Mouse (Mus musculus): ENCODE measurements around the gene Lonp2. TPM values are rescaled to one million over a fixed set of nuclear protein-coding genes. Genes with fewer than 3 reads are reported as not detected.

The Lonp2 gene
- polyA plus RNA-seq, 1 experiment from 2014 or later, result 53.5 TPM

DNA sequence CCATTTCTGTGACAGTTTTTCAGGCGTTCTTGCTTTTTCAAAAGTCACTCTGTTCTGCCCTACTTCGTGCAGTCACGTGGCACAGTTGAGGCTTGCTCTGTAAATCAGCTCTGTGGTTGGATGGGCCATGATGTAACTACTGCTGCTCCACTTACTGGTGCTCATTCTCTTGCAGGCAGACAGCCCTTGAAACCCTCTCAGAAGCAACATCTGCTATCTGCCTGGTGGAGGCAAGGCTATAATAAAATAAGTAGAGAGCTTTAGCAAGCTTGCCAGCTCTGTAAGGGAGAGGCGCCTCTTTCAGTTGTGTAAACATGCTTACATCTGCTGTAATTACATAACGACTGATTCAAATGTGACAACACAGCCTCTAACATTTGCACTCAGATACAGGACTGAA, 27.6 kb downstream of the Lonp2 start:
- Histone ChIP-seq H3K27ac (ENCODE audit: low read depth, low read length) (no peak overlapping the region), H3K4me2 (replicated peaks; ENCODE audit: low read depth) (no peak overlapping the region), H3K36me3 (ENCODE audit: control insufficient read depth, insufficient read depth) (peaks cover 17% of the 10 kb centered on the region), H3K27me3 (replicated peaks; ENCODE audit: control insufficient read depth, insufficient read depth, low read length) (no peaks in the 10 kb centered on the region), H3K4me1 (replicated peaks; ENCODE audit: control insufficient read depth, insufficient read depth, low read length) (no peaks in the 10 kb centered on the region), H3K9ac (ENCODE audit: low read depth, low read length) (no peak overlapping the region), H3K9me3 (ENCODE audit: control insufficient read depth) (no peaks in the 10 kb centered on the region), H3K4me3 (ENCODE audit: low read depth, low read length) (no peak overlapping the region)
- no peak for TF ChIP-seq CTCF (IDR thresholded peaks at IDR 0.05; ENCODE audit: low read depth)
- WGBS, result 68% methylated on average over 5 of the region's 5 CpGs
- no peak for ATAC-seq

DNA sequence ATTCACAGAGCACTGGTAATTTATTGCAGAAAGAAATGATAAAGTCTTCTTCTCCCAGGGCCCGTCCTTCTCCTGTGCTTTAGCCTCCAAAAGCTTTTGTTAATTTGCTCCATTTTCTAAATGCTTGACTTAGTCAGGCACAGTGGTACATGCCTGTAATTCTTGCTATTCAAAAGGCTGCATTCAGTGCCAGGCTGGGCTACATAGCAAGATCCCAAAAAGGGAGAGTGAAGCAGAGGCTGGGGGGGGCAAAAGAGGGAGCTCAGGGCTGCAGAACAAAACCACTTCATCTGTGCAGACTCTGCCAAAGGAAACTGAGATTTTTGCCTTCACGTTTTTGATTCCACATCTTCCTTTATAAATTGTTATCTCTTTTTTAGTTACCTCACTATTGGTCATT, 28.7 kb downstream of the Lonp2 start:
- Histone ChIP-seq H3K9ac (ENCODE audit: low read depth, low read length) (no peak overlapping the region), H3K4me2 (replicated peaks; ENCODE audit: low read depth) (no peak overlapping the region), H3K9me3 (ENCODE audit: control insufficient read depth) (no peaks in the 10 kb centered on the region), H3K4me1 (replicated peaks; ENCODE audit: control insufficient read depth, insufficient read depth, low read length) (no peaks in the 10 kb centered on the region), H3K36me3 (ENCODE audit: control insufficient read depth, insufficient read depth) (peaks cover 17% of the 10 kb centered on the region), H3K27me3 (replicated peaks; ENCODE audit: control insufficient read depth, insufficient read depth, low read length) (no peaks in the 10 kb centered on the region), H3K4me3 (ENCODE audit: low read depth, low read length) (no peak overlapping the region), H3K27ac (ENCODE audit: low read depth, low read length) (no peak overlapping the region)
- no peak for TF ChIP-seq CTCF (IDR thresholded peaks at IDR 0.05; ENCODE audit: low read depth)
- ATAC-seq, result no peak
- 82% methylated on average over 2 of the region's 2 CpGs for WGBS

DNA sequence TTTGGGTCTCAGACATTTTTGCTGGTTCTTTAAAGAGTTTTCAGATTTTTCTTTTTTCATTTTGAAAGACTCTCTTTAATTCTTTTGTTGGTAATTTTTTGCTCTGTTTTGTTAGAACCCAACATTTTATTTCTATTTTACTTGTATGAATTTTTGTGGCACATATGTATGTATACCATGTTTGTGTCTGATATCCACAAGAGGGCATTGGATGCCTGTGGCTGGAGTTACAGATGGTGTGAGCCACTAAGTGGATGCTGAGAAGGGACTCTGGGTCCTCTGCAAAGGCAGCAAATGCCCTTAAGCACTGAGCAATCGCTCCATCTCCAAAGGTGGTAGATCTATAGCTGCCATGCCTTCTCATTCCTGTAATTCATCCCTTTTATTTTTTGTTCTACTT, 30.7 kb downstream of the Lonp2 start:
- Histone ChIP-seq H3K9me3 (ENCODE audit: control insufficient read depth) (no peaks in the 10 kb centered on the region), H3K27me3 (replicated peaks; ENCODE audit: control insufficient read depth, insufficient read depth, low read length) (no peaks in the 10 kb centered on the region), H3K36me3 (ENCODE audit: control insufficient read depth, insufficient read depth) (peaks cover 21% of the 10 kb centered on the region), H3K4me2 (replicated peaks; ENCODE audit: low read depth) (no peak overlapping the region), H3K4me3 (ENCODE audit: low read depth, low read length) (no peak overlapping the region), H3K4me1 (replicated peaks; ENCODE audit: control insufficient read depth, insufficient read depth, low read length) (no peaks in the 10 kb centered on the region), H3K27ac (ENCODE audit: low read depth, low read length) (no peak overlapping the region), H3K9ac (ENCODE audit: low read depth, low read length) (no peak overlapping the region)
- ATAC-seq, result no peak
- TF ChIP-seq CTCF (IDR thresholded peaks at IDR 0.05; ENCODE audit: low read depth), result peak; percentile 48
- WGBS, result 87% methylated on average over 1 of the region's 1 CpGs

DNA sequence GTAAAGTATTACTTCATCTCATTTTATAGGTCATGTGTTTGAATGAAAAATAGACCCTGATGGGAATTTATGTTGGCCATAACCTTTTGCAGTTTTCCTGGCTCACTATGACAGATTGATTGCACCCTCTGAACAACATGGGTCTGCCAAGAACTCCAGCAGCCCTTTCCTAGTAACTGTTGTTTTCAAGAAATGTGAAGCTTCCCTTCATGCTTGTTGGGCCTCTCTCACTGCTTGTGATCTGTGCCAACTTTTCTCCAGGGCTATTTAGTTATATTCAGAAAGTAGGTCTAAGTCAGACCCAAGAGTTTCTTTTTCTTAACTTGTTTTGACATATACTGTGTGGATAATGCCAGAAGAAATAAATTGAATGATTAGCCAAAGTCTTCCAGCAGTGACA, 44.9 kb downstream of the Lonp2 start:
- Histone ChIP-seq H3K4me3 (ENCODE audit: low read depth, low read length) (no peak overlapping the region), H3K4me2 (replicated peaks; ENCODE audit: low read depth) (no peak overlapping the region), H3K36me3 (ENCODE audit: control insufficient read depth, insufficient read depth) (peaks cover 28% of the 10 kb centered on the region), H3K9me3 (ENCODE audit: control insufficient read depth) (no peaks in the 10 kb centered on the region), H3K9ac (ENCODE audit: low read depth, low read length) (no peak overlapping the region), H3K27me3 (replicated peaks; ENCODE audit: control insufficient read depth, insufficient read depth, low read length) (no peaks in the 10 kb centered on the region), H3K4me1 (replicated peaks; ENCODE audit: control insufficient read depth, insufficient read depth, low read length) (no peaks in the 10 kb centered on the region), H3K27ac (ENCODE audit: low read depth, low read length) (no peak overlapping the region; the same call in 1 of the 2 replicates)
- TF ChIP-seq CTCF (IDR thresholded peaks at IDR 0.05; ENCODE audit: low read depth), result no peak
- 0 out of 2 replicates have a peak, but pooled peaks have one; percentile 22 for ATAC-seq

DNA sequence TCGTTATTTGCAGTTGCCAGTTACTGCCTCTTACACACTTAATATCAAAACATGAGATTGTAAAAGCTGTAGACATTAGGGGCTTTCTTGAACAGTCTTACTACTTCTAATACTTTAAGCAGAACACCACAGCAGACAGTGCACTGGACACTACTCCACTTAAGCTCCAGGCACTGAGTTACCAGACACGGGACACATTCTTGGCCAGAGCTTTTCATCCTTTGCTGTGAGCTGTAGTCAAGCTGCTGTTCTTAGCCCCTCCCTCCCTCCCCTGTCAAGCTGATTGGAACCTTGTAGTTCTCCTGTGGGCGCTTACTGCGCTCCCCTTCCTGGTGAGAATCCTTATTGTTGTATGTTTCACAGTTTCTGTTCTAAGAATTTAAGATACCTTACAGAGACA, 45.4 kb downstream of the Lonp2 start:
- Histone ChIP-seq H3K9me3 (ENCODE audit: control insufficient read depth) (no peaks in the 10 kb centered on the region), H3K27ac (ENCODE audit: low read depth, low read length) (no peak overlapping the region; the same call in 1 of the 2 replicates), H3K9ac (ENCODE audit: low read depth, low read length) (no peak overlapping the region), H3K27me3 (replicated peaks; ENCODE audit: control insufficient read depth, insufficient read depth, low read length) (no peaks in the 10 kb centered on the region), H3K4me2 (replicated peaks; ENCODE audit: low read depth) (no peak overlapping the region), H3K4me1 (replicated peaks; ENCODE audit: control insufficient read depth, insufficient read depth, low read length) (no peaks in the 10 kb centered on the region), H3K36me3 (ENCODE audit: control insufficient read depth, insufficient read depth) (peaks cover 31% of the 10 kb centered on the region), H3K4me3 (ENCODE audit: low read depth, low read length) (no peak overlapping the region)
- no peak for ATAC-seq
- WGBS, result 65% methylated on average over 4 of the region's 4 CpGs
- TF ChIP-seq CTCF (IDR thresholded peaks at IDR 0.05; ENCODE audit: low read depth), result no peak

DNA sequence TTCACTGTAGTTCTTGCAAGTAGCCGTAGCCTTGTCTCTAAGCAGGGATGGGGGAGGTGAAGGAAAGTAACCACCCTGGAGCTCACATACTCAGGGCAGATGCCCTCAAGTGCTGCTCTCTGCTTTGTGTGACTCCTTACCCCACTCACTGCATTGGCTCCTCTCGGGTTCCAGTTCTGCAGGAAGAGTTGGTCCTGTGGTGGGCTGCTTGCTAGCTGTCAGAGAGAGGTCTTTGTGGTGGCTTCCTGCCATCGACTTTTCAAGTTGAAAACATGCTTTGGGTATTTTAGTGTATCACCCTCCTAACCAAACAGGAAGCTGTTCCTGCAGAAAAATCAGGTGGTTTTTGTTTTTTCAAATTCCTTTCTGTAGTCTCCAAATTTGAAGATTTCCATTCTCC, 62.8 kb downstream of the Lonp2 start:
- no peak for TF ChIP-seq CTCF (IDR thresholded peaks at IDR 0.05; ENCODE audit: low read depth)
- peaks cover 3% of the 10 kb centered on the region; the same call in 1 of the 2 replicates for H3K36me3 ChIP-seq (ENCODE audit: control insufficient read depth, insufficient read depth)
- no peak overlapping the region for H3K4me2 ChIP-seq (replicated peaks; ENCODE audit: low read depth)
- no peaks in the 10 kb centered on the region for H3K4me1 ChIP-seq (replicated peaks; ENCODE audit: control insufficient read depth, insufficient read depth, low read length)
- H3K27ac ChIP-seq (ENCODE audit: low read depth, low read length), result no peak overlapping the region
- H3K9ac ChIP-seq (ENCODE audit: low read depth, low read length), result no peak overlapping the region
- WGBS, result 87% methylated on average over 3 of the region's 3 CpGs
- no peaks in the 10 kb centered on the region for H3K27me3 ChIP-seq (replicated peaks; ENCODE audit: control insufficient read depth, insufficient read depth, low read length)
- no peak overlapping the region for H3K4me3 ChIP-seq (ENCODE audit: low read depth, low read length)
- no peak for ATAC-seq
- H3K9me3 ChIP-seq (ENCODE audit: control insufficient read depth), result no peaks in the 10 kb centered on the region

DNA sequence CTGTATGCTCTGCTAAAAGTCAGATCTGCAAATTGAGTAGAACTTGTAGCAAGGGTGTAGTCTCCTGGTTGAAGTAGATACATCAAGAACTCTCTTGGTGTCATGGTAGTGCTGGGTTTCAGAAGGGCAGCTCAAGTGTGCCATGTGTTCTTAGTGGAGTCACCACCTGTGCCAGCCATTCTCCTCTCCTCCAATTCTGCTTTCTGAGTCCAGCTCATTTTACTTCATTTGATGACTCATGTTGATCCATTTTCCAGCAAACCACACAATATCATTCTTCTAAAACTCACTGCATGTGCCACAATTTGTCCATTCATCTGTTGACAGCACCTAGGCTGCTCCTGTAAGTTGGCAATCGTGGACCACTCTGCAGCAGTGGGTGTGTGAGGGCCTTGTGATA, 68.3 kb downstream of the Lonp2 start:
- Histone ChIP-seq H3K4me1 (replicated peaks; ENCODE audit: control insufficient read depth, insufficient read depth, low read length) (no peaks in the 10 kb centered on the region), H3K9ac (ENCODE audit: low read depth, low read length) (no peak overlapping the region), H3K27me3 (replicated peaks; ENCODE audit: control insufficient read depth, insufficient read depth, low read length) (no peaks in the 10 kb centered on the region), H3K4me3 (ENCODE audit: low read depth, low read length) (no peak overlapping the region), H3K27ac (ENCODE audit: low read depth, low read length) (no peak overlapping the region), H3K36me3 (ENCODE audit: control insufficient read depth, insufficient read depth) (peaks cover 15% of the 10 kb centered on the region; the same call in 1 of the 2 replicates), H3K4me2 (replicated peaks; ENCODE audit: low read depth) (no peak overlapping the region), H3K9me3 (ENCODE audit: control insufficient read depth) (no peaks in the 10 kb centered on the region)
- no peak for ATAC-seq
- WGBS, result 88% methylated on average over 1 of the region's 1 CpGs
- TF ChIP-seq CTCF (IDR thresholded peaks at IDR 0.05; ENCODE audit: low read depth), result no peak
